Mouse (Mus musculus) thymus, postnatal 4 days (tissue): ENCODE measurements around the gene Fancf.

ENCODE experiments used
- DNase-seq: peaks from one replicate; pipeline ENCODE4 v3.0.0; 2021

Fancf gene

GRCm38 (mm10) chr7:51831917-51832316 is 30.1 kb downstream of the Fancf start:
- DNase-seq, result no peak

GRCm38 (mm10) chr7:51823562-51824338 is 38.3 kb downstream of the Fancf start:
- DNase-seq, result no peak

- no peak for DNase-seq
Observed at GRCm38 (mm10) chr7:51821467-51821866, 40.6 kb downstream of the Fancf start.

- DNase-seq, result no peak
Observed at GRCm38 (mm10) chr7:51819891-51820290, 42.2 kb downstream of the Fancf start.

DNA sequence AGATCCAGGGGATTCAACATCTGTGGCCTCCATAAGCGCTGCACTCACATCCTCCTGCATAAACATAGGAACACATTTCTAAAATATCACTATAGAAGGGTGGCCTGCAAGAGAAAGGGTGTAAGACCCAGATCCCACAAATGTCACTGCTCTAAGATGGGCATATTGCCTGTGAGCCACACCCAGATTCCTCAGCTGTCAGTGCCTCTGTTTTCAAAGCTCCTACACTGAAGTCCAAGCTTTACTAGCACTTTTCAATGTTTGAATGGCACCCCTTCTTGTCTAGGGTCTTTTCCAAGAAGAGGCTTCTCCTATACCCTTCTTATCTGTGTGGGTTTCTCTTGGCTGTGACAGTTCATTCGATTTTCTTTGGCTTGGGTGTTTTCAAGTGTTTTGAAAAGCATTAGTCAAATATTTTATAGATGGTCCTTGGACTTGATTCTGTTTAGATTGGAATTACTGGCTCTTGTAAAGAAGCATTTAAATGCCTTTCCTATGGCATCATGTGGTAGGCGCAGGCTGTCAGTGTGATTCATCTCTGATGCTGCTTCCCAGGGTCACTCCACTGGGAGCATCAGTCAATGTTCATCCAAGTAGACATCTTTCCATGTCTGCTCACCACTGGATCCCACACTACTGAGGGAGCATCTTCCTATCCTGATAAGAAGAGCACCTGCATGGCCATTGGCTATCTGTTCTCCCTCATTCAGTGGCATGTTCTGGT is 43.7 kb downstream of the Fancf start:
- no peak for DNase-seq

- DNase-seq, result no peak
Observed at GRCm38 (mm10) chr7:51816283-51816839, 45.7 kb downstream of the Fancf start.

- no peak for DNase-seq
Observed at GRCm38 (mm10) chr7:51815473-51816282, 46.4 kb downstream of the Fancf start.
